Mouse (Mus musculus) liver, embryonic 12.5 days (tissue): ENCODE measurements around the gene Agtr1b. TPM values are rescaled to one million over a fixed set of nuclear protein-coding genes. Genes with fewer than 3 reads are reported as not detected.

Experiments used
- ATAC-seq: fragments of 200-750 bp; cut with Nextera tagmentation; 2 replicates; pipeline ENCODE4 v1.8.0; 2017; ENCODE audit warnings: moderate number of reproducible peaks, mild to moderate bottlenecking, moderate library complexity
- H3K27ac ChIP-seq: fragments of 300-500 bp; sonication (generic); 2 replicates; pipeline ENCODE4 v1.5.1; 2016; ENCODE audit warnings: mild to moderate bottlenecking
- H3K27me3 ChIP-seq: fragments of 300-500 bp; sonication (generic); replicated peaks from 2 replicates; pipeline ENCODE4 v1.6.1; 2016; ENCODE audit warnings: mild to moderate bottlenecking, moderate library complexity
- H3K36me3 ChIP-seq: fragments of 300-500 bp; sonication (generic); 2 replicates; pipeline ENCODE4 v1.6.1; 2016; ENCODE audit warnings: mild to moderate bottlenecking, moderate library complexity
- H3K4me1 ChIP-seq: fragments of 300-500 bp; sonication (generic); 2 replicates; pipeline ENCODE4 v1.6.1; 2016
- H3K4me2 ChIP-seq: fragments of 300-500 bp; sonication (generic); 2 replicates; pipeline ENCODE4 v1.6.1; 2016; ENCODE audit warnings: mild to moderate bottlenecking, moderate library complexity
- H3K4me3 ChIP-seq: fragments of 300-500 bp; sonication (generic); 2 replicates; pipeline ENCODE4 v1.5.1; 2016; ENCODE audit warnings: mild to moderate bottlenecking, moderate library complexity
- H3K9ac ChIP-seq: fragments of 300-500 bp; sonication (generic); 2 replicates; pipeline ENCODE4 v1.6.1; 2016; ENCODE audit warnings: mild to moderate bottlenecking, moderate library complexity
- H3K9me3 ChIP-seq: fragments of 300-500 bp; sonication (generic); replicated peaks from 2 replicates; pipeline ENCODE4 v1.6.1; 2016; ENCODE audit warnings: mild to moderate bottlenecking, moderate library complexity
- WGBS: fragments of 180-500 bp; shearing (Covaris S2); methylation state at CpG from one replicate; pipeline ENCODE4 v1.1.7; 2016; ENCODE audit not compliant: insufficient replicate concordance; 5-methylcytosine and 5-hydroxymethylcytosine counted together
- polyA plus RNA-seq: library from polyadenylated mRNA; unstranded; fragments of >200 nt; fragmentation: Nextera tagmentation; extraction: Ambion mirVana; gene quantifications from 2 replicates; pipeline ENCODE4 v1.2.1, GENCODE M21; 2016

The Agtr1b gene
- polyA plus RNA-seq = not detected in 2 replicates

DNA sequence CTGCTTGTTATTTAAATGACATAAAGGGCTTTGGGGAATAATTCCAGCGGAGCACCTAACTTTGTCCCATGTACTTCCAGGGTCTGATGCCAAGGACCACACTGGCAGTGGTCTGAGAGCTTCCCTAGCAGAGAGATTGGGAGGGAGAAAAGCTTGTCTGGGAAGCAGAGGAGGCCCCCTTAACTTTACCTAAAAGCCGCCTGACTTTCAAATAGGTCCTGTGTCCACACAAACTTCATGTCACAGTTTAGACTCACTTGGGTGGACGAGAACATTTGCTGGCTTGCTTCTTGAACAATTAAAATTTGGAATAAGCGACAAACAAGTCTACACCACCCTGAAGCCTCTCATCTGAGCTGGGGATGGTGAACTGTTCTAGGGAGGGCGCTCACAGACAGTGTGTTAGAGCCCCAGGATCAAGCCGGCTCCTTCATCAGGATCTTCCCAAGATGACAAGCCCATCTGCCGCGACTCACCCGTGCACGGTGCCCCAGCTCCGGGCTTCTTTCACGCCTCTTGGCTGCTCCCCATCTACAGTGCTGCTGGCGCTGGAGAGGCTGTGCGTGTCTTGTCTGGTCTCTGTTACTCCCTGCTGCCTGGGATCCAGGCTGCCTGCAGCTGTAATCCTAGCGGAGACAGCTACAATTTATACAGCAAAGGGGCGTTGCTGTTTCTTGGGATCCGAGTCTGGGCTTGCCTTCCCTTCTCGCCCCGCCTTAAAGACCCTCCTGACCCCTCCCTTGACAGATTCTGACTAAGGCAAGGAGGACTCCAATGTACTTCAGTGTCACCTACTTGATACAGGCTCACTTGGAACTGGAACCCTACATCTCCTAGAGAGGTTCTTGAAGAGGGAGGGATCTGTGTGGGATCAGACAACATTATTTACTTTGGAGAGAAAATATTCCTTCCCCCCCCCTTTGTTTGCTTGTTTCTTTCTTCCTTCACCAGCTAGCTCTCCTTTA is at the start of gene Agtr1b:
TSS of gene Agtr1b (minus strand) at position 620 of the 965 bp plus-strand sequence.
- Histone ChIP-seq H3K4me3 (no peak within 1 kb of the TSS), H3K9me3 (no peaks in the 10 kb centered on the region), H3K27ac (no peak within 1 kb of the TSS), H3K27me3 (peaks cover 8% of the 10 kb centered on the region; the same call in 1 of the 2 replicates), H3K36me3 (no peaks in the 10 kb centered on the region), H3K9ac (no peak within 1 kb of the TSS), H3K4me1 (no peaks in the 10 kb centered on the region), H3K4me2 (peak within 1 kb of the TSS; percentile 37)
- 14% methylated on average over 19 of the region's 19 CpGs for whole genome bisulfite sequencing
- no peak for ATAC-seq

DNA sequence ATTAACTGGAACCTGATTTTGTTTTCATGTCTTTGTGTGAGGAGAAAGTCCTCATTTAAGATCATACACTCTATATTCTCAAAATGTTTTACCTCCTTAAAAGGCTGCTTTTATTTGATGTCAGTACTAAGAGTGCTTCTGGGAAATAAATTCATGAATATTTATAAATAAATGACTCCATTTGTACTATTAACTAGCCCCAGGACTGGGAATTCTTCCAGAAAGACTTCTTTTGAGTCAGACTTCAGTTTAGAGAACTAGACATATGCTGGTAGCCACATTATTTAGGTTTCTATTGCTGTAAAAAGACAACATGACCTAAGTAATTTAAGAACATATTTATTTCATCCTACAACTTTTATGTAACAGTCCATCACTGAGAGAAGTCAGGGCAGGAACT is 13.4 kb downstream of the Agtr1b start:
- no peak for ATAC-seq
- no peaks in the 10 kb centered on the region for H3K36me3 ChIP-seq

GRCm38 (mm10) chr3:20348206-20348605 is 18.8 kb downstream of the Agtr1b start:
- H3K36me3 ChIP-seq = no peaks in the 10 kb centered on the region
- no peak for ATAC-seq
- H3K9me3 ChIP-seq = no peaks in the 10 kb centered on the region
- no peak overlapping the region for H3K4me2 ChIP-seq
- H3K4me3 ChIP-seq = no peak overlapping the region
- no peak overlapping the region for H3K27ac ChIP-seq
- no peaks in the 10 kb centered on the region for H3K4me1 ChIP-seq
- H3K27me3 ChIP-seq = no peaks in the 10 kb centered on the region
- H3K9ac ChIP-seq = no peak overlapping the region

More for the DNA sequence above, 13.4 kb downstream of the Agtr1b start:
- Histone ChIP-seq H3K27ac (no peak overlapping the region), H3K27me3 (no peaks in the 10 kb centered on the region), H3K9ac (no peak overlapping the region), H3K9me3 (no peaks in the 10 kb centered on the region), H3K4me1 (no peaks in the 10 kb centered on the region), H3K4me3 (no peak overlapping the region), H3K4me2 (no peak overlapping the region)

DNA sequence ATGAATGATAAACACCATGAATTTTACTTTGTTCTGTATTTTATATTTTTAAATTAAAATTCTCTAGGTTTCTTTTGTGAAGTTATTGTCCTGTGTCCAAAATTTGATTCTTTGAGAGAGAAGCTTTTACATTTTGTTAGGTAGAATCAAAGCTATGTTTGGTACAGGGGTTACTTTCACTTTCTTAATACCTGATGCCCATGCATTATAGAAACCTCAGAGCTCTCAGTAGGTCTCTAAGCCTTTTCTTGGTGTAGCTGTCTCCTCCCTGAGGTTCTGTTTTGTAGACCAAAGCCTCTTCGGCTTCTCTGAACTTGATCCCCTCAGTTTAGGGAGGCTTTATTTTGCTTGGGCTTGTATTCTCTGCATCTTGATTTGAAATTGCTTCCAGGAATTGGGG is 26.6 kb downstream of the Agtr1b start:
- Histone ChIP-seq H3K4me3 (no peak overlapping the region), H3K9me3 (no peaks in the 10 kb centered on the region), H3K27ac (no peak overlapping the region), H3K4me2 (no peak overlapping the region), H3K9ac (no peak overlapping the region), H3K4me1 (no peaks in the 10 kb centered on the region), H3K36me3 (no peaks in the 10 kb centered on the region), H3K27me3 (no peaks in the 10 kb centered on the region)
- no peak for ATAC-seq
- WGBS = 67% methylated on average over 1 of the region's 1 CpGs

- Histone ChIP-seq H3K4me3 (no peak overlapping the region), H3K4me2 (no peak overlapping the region), H3K27me3 (no peaks in the 10 kb centered on the region), H3K36me3 (no peaks in the 10 kb centered on the region), H3K9ac (no peak overlapping the region), H3K27ac (no peak overlapping the region), H3K4me1 (no peaks in the 10 kb centered on the region), H3K9me3 (no peaks in the 10 kb centered on the region)
- WGBS = 46% methylated on average over 5 of the region's 5 CpGs
- no peak for ATAC-seq
These were observed 32.3 kb downstream of the Agtr1b start for GRCm38 (mm10) chr3:20334681-20335080.

- Histone ChIP-seq H3K9me3 (no peaks in the 10 kb centered on the region), H3K36me3 (no peaks in the 10 kb centered on the region), H3K4me1 (no peaks in the 10 kb centered on the region), H3K4me3 (no peak overlapping the region), H3K4me2 (no peak overlapping the region), H3K27me3 (no peaks in the 10 kb centered on the region), H3K9ac (no peak overlapping the region), H3K27ac (no peak overlapping the region)
- no peak for ATAC-seq
- 36% methylated on average over 1 of the region's 1 CpGs for WGBS
These were observed 49.7 kb downstream of the Agtr1b start for GRCm38 (mm10) chr3:20317233-20317632.

GRCm38 (mm10) chr3:20309142-20309541 is 57.8 kb downstream of the Agtr1b start:
- Histone ChIP-seq H3K27ac (no peak overlapping the region), H3K4me1 (no peaks in the 10 kb centered on the region), H3K9ac (no peak overlapping the region), H3K4me2 (no peak overlapping the region), H3K36me3 (no peaks in the 10 kb centered on the region), H3K27me3 (no peaks in the 10 kb centered on the region), H3K4me3 (no peak overlapping the region), H3K9me3 (no peaks in the 10 kb centered on the region)
- 77% methylated on average over 4 of the region's 4 CpGs for WGBS
- ATAC-seq = no peak

GRCm38 (mm10) chr3:20307256-20307655 is 59.7 kb downstream of the Agtr1b start:
- no peak for ATAC-seq
- no peaks in the 10 kb centered on the region for H3K36me3 ChIP-seq
- H3K27ac ChIP-seq = no peak overlapping the region

DNA sequence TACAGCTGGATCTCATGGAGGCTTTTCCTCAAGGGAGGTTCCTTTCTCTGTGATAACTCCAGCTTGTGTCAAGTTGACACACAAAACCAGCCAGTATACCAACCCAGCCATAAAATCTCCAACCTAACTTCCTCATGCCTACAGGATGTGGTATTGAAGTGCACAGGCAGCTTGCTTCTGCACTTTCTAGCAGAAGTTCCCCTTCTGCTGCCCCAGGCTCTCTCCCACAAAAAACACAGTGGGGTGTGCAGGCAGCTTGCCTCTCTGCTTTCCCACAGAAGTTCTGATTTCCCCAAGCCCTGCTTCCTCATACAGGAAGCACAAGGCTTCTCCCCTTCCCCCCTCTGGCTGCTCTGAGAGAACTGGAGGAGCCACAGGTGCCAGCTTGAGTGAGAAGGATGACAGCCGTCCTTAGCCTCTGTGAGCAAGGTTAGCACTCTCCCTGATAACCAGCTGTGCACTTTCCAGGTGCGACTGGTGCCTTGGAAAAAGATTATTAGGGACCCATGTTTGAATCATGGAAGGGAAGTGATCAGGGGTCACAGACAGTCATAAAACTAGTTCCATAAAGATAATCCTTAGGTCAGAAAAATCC is 62.1 kb downstream of the Agtr1b start:
- H3K9me3 ChIP-seq = no peaks in the 10 kb centered on the region
- no peak overlapping the region for H3K9ac ChIP-seq
- no peak for ATAC-seq
- H3K4me3 ChIP-seq = no peak overlapping the region
- WGBS = 8% methylated on average over 2 of the region's 2 CpGs
- no peaks in the 10 kb centered on the region for H3K27me3 ChIP-seq
- no peak overlapping the region for H3K27ac ChIP-seq
- no peaks in the 10 kb centered on the region for H3K36me3 ChIP-seq
- no peak overlapping the region for H3K4me2 ChIP-seq
- H3K4me1 ChIP-seq = no peaks in the 10 kb centered on the region

More at GRCm38 (mm10) chr3:20307256-20307655, 59.7 kb downstream of the Agtr1b start:
- H3K4me3 ChIP-seq = no peak overlapping the region
- no peak overlapping the region for H3K9ac ChIP-seq
- WGBS = 54% methylated on average over 4 of the region's 4 CpGs
- H3K4me1 ChIP-seq = no peaks in the 10 kb centered on the region
- H3K9me3 ChIP-seq = no peaks in the 10 kb centered on the region
- no peaks in the 10 kb centered on the region for H3K27me3 ChIP-seq
- no peak overlapping the region for H3K4me2 ChIP-seq

- H3K9ac ChIP-seq = no peak overlapping the region
- ATAC-seq = no peak
- H3K36me3 ChIP-seq = no peaks in the 10 kb centered on the region
These were observed 71.4 kb downstream of the Agtr1b start for GRCm38 (mm10) chr3:20295546-20295945.

GRCm38 (mm10) chr3:20294542-20295348 is 72.2 kb downstream of the Agtr1b start:
- H3K27ac ChIP-seq = no peak overlapping the region
- ATAC-seq = no peak

More at GRCm38 (mm10) chr3:20295546-20295945, 71.4 kb downstream of the Agtr1b start:
- H3K4me2 ChIP-seq = no peak overlapping the region
- no peak overlapping the region for H3K4me3 ChIP-seq
- peaks cover 4% of the 10 kb centered on the region; the same call in 1 of the 2 replicates for H3K4me1 ChIP-seq
- no peak overlapping the region for H3K27ac ChIP-seq
- H3K27me3 ChIP-seq = no peaks in the 10 kb centered on the region
- 25% methylated on average over 3 of the region's 3 CpGs for WGBS
- H3K9me3 ChIP-seq = no peaks in the 10 kb centered on the region

DNA sequence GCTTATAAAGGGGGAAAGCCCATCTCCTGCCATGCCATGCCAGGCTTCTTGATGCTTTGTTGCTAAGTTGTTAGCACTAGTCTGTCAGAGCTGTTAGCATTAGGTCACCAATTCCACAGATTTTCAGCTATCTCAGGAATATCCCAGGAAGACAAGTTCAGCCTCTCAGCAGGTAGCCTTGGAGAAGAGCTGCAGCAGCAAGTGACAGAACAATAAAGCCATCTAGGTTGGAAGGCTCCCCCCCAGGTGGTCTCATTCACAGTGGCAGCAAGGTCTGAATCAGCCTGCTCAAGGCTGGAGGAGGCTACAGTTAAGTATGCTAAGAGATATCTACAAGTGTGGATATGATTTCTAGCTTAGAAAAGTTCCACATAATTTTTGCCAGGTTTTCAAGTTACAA is 75.6 kb downstream of the Agtr1b start:
- no peak for ATAC-seq
- H3K4me1 ChIP-seq = no peaks in the 10 kb centered on the region; the same call in 1 of the 2 replicates

More at GRCm38 (mm10) chr3:20294542-20295348, 72.2 kb downstream of the Agtr1b start:
- H3K4me1 ChIP-seq = peaks cover 4% of the 10 kb centered on the region; the same call in 1 of the 2 replicates
- no peaks in the 10 kb centered on the region for H3K36me3 ChIP-seq
- WGBS = 71% methylated on average over 9 of the region's 9 CpGs
- H3K27me3 ChIP-seq = no peaks in the 10 kb centered on the region
- H3K4me3 ChIP-seq = no peak overlapping the region
- H3K9ac ChIP-seq = no peak overlapping the region
- no peak overlapping the region for H3K4me2 ChIP-seq
- no peaks in the 10 kb centered on the region for H3K9me3 ChIP-seq

More for the DNA sequence above, 75.6 kb downstream of the Agtr1b start:
- no peak overlapping the region for H3K4me2 ChIP-seq
- H3K36me3 ChIP-seq = no peaks in the 10 kb centered on the region
- no peaks in the 10 kb centered on the region for H3K27me3 ChIP-seq
- no peak overlapping the region for H3K4me3 ChIP-seq
- no peaks in the 10 kb centered on the region for H3K9me3 ChIP-seq
- no peak overlapping the region for H3K9ac ChIP-seq
- H3K27ac ChIP-seq = no peak overlapping the region
